Mouse (Mus musculus) cerebellum, adult 9-11 months (tissue): ENCODE data around the gene Stx2.

Source experiments
- DNase-seq: peaks from one replicate; pipeline ENCODE4 v3.0.0; 2022

Gene Stx2

DNA sequence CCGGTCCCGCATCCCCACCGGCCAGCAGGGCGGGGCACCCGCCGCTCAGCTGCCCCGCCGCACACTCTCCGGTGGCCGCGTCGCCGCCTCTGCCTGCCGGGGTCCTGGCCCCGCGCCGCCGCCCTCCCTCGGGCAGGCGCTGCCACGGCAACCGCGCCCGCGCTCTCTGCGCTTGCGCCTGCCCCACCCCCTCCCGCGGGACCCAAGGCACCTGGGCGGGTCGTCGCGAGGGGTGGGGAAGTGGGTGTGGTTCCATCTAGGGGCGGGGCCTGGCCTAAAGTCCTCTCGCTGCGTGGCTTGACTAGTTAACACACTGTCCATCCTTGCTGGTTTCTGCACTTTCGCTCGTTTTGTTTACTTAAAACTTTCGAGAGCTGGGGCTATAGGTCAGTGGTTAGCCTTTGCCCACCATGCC lies at the start of gene Stx2:
Gene Stx2, minus strand, starts transcription at position 163 of the 415 bp plus-strand sequence.
- peak; percentile 90 for DNase-seq

DNA sequence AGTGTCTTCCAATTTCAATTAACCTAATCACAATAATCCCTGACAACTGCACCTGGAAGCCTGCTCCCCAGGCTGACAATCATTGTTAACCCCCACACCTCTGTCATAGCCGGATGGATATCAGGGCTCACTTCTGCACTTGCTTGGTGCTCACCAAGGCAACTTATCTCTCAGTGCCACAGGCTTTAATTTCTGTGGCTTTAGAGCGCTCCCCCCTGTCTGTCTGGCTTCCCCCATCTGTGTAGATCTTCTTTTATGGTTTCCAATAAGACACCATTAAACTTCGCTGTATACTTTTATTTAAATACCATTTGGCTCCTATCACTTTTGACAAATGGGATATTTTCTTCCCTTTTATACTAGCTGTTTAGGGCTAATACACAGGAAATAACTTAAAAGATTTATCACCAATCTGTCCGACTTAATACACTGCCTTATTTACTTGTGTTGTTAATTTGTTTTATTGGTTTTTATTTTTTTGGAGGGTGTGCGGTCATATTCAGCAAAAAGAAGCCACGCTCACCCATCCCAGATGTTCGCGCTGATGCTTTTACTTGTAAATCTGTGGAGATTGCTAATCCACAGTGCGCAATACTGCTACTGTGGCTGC lies 46.4 kb upstream of the Stx2 start:
- DNase-seq = no peak

DNA sequence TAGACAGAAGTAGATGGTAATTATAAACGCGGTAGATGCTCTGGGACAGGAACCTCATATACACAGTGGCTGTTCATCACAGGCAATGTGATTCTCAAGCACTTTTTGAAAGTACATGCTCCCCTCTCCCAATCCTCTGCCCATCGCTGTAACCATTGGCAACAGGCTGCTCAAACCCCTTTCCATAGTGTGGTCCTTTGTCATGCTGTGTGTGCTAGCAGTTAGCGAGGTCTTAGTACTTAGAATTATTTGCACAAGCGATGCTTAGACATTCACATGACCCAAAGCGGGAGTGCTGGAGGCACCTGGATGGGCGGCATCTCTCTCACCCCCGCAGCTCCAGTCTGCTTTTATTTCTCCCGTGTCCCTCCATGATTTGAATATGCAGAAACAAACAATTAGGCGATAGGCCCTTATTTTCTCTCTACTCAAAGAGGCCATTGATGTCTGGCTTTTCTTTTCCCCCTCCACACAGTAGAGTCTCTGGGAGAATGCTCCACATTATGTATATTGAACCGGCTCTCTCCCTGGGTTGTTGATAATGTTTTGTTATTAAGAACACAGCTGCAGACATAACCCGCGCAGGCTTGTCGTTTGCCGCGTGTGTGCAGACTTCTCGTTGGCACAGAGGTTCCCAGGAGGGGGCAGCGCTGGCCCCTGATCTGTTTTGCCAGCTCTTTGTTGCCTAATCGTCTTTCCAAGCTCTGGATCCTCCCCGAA lies 44.4 kb upstream of the Stx2 start:
- no peak for DNase-seq

GRCm38 (mm10) chr5:129051910-129052309 lies 43.5 kb upstream of the Stx2 start:
- no peak for DNase-seq

DNA sequence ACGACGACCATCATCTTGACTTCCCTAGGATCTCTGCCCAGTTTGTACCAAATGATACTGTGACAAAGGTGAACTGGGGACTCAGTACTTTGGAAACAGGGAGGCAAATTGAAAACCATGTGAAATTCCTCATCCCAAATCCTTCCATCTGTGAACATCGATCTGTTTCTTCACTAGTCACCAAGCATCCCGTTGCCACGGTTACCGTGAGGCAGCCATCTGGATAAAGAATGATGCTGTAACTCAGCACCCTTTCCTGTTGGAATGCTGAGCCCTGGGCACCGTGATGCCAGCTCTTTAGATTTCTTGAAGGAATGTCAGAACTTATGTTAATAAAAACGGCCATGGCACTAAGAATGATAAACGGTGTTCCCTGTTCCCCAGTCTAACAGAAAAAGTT lies 41.0 kb upstream of the Stx2 start:
- no peak for DNase-seq

DNA sequence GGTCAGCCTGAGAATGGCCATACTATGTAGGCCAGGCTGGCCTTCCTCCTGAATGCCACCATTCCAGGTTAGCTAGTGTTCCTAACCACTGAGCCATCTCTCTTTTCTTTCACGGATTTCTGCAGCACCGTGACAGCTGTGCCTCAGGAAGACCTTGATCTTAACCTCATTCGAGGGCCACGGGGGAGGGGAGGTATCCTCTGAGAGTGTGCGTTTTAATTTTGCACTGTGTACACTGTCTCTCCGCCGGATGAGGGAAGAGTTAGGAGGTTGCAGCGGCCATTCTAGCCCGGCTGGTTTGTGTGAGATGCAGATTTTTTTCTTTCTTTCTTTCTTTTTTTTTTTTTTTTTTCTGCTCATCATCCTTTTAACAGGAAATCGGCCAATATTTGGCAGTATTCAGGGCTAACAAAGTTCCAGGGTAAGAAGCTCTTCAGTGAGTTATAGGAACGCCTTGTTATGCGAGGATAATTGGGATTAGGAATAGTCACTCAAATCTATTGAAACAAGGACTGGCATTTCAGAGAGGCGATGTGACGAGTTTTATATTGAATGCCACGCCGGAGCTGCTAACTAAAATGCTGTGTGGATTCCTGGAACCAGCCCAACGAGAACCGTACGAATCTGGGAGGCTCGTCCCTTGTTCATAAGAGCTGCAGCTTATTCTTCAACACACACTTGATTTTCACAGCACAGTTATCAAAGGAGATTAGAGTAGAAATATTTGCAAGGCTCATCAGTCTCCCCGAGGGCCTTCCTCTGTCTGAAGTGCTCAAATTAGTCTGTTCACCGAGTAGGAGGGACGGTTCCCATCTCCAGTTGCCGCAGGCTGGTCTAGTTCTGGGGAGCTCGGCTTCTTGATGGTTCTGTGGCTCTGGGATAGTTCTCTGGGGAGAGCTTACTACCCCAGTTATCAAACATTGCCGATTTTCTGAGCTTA lies 37.5 kb upstream of the Stx2 start:
- no peak for DNase-seq

GRCm38 (mm10) chr5:129037739-129038138 lies 29.4 kb upstream of the Stx2 start:
- no peak for DNase-seq

DNA sequence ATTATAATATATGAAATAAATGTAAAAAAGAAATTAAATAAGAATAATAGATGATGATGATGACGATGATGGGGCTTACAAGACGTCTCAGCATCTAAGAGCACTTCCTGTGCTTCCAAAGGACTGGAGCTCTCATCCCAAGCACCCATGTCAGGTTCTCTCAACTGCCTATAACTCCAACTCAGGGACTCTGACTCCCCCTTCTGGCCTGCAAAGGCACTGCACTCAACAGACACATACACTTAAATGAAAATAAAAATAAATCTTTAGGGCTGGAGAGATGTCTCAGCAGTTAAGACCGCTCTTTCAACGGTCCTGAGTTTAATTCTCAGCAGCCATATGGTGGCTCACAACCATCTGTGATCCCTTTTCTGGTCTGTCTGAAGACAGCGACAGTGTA lies 28.3 kb upstream of the Stx2 start:
- DNase-seq = no peak

DNA sequence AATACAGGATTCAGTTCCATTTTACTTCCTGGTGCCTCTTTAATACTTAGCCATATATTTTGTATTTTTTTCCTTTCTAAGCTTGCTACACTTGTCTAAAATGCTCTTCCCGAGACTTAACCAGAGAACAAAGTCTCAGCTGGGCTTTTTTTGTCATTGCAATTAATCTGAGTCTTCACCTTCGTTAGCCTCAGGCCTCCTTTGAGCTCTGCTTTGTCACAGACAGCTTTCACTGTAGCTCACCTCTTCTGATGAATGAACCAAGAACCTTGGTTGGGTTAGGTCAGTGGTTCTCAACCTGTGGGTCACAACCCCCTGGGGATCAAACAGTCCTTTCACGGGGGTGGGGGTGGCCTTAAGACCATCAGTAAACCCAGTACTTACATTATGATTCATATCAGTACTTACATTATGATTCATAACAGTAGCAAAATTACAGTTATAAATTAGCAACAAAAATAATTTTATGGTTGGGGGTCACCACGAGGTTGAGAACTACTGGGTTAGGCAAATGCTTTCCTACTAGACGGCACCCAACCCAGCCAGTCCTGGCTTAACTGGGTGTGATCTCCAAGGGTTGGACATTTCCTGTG lies 20.9 kb upstream of the Stx2 start:
- no peak for DNase-seq

DNA sequence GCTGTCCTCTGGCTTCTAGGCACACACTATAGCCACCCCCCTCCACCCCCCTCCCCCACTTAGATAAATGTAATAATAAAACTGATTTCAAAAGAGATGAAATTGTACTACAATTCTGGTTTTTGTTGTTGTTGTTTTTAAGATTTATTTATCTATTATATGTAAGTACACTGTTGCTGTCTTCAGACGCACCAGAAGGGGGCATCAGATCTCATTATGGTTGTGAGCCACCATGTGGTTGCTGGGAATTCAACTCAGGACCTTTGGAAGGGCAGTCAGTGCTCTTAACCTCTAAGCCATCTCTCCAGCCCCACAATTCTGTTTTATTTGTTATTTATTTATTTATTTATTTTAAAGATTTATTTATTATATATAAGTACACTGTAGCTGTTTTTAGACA lies 18.3 kb upstream of the Stx2 start:
- no peak for DNase-seq

DNA sequence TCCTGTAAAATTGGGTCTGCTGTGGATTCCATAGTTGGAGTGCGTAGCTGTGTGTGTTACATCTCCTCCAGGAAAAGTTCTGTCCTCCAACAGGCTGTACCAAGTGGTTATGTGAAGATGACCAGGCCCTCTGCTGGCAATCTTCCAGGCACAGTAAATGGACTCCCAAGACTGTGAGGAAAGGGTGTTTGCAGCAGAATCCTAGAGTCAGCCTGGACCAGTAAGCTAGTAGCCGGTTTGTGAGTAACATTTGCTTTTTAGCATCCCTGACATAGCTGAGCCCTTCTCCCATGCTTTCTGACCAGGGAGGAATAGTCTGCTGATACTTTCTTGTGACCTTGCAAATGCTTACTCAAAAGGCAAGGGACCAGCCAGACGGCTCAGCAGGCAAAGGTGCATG lies 17.8 kb upstream of the Stx2 start:
- DNase-seq = no peak

GRCm38 (mm10) chr5:129025725-129026124 lies 17.4 kb upstream of the Stx2 start:
- no peak for DNase-seq

GRCm38 (mm10) chr5:129025048-129025447 lies 16.7 kb upstream of the Stx2 start:
- DNase-seq = no peak

GRCm38 (mm10) chr5:129020731-129021130 lies 12.4 kb upstream of the Stx2 start:
- DNase-seq = peak; percentile 57

- DNase-seq = no peak
Measured at GRCm38 (mm10) chr5:129020300-129020668, 11.9 kb upstream of the Stx2 start.

DNA sequence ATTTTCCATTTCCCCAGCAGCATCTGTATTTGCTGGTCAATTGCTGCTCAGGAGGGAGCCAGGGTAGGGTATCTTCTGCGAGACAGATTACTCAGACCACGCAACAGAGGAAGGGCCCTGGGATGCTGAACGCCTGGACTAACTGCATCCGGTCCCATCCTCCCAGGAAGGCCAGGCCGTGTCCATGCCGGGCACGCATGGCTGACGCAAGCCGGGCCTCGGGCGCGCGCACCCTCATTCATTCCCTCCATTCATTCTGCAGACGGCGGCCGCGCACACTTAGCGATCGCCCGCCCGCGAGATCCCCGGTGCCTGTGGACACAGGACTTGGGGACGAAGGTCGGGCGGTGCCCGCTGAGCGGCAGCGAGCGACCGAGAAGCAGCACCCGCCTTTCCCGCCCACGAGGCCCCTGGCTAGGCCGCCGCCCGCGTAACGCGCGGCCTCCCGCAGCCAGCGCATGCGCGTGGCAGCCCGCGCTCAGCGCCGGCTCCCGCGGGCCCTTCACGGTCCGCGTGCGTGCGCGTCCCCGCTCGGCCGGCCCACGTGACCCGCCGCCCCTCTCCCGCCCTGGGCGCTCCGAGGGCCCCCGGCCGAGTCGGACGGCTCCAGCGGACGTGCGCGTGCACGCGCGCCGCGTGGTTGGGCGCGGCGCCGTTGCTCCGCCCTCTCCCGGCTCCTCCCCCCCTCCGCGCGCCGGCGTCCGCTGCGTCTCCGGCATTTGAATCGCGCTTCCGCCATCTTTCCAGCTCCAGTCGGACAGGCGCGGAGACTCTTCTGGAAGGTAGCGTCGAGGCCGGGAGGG lies 11.3 kb upstream of the Stx2 start, which contains the start of gene Ran:
Gene Ran, plus strand, starts transcription at position 573 of the 803 bp plus-strand sequence.
- peak; percentile 96 for DNase-seq

- DNase-seq = peak; percentile 61
Measured at GRCm38 (mm10) chr5:129018782-129019489, 10.6 kb upstream of the Stx2 start.

DNA sequence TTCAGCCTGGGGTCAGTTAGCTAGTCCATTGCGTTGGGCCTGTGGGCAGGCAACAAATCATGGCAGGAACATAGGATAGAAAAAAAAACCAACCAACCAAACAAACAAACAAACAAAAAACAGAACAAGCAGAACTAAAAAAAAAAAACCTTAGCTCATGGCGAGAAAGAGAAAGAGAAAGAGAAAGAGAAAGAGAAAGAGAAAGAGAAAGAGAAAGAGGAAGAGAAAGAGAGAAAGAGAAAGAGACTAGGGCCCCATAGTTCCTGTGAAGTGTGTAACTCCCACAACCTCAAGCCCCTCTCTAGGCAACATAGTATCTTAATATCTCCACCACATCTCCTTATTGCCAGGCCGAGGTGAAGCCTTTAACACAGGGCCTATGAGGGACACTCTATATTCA lies 8.0 kb upstream of the Stx2 start:
- no peak for DNase-seq

DNA sequence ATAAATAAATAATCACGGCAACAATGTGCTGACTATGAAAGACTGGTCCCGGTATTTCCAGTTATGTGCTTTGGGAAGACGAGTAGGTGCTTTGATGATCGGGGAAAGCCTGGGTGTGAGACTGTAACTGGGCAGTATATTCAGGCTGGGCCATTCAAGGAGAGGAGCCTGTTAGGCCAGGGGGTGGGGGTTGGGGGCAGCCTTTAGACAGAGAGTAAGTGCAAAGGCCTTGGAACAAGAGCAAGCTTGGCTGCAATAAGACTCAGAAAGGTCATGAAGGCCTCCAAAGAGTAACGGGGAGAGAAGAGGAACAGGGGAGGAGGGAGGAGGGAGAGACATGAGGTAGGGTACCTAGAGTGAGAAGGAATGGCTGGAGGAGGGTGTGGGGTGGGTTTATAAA lies 7.2 kb upstream of the Stx2 start:
- DNase-seq = no peak

- no peak for DNase-seq
Measured at GRCm38 (mm10) chr5:129015020-129015419, 6.6 kb upstream of the Stx2 start.

- DNase-seq = no peak
Measured at GRCm38 (mm10) chr5:129010937-129011336, 2.6 kb upstream of the Stx2 start.

- DNase-seq = no peak
Measured at GRCm38 (mm10) chr5:129009577-129009976, 1.2 kb upstream of the Stx2 start.
